Mouse (Mus musculus): ENCODE results near the gene Arnt2. TPM values are rescaled to one million over a fixed set of nuclear protein-coding genes. Genes with fewer than 3 reads are reported as not detected.

Arnt2 gene
- polyA plus RNA-seq (2014; fragmentation: Illumina TruSeq; extraction: RNeasy Lipid Tissue Mini Kit (QIAGEN cat#74804); ENCODE audit: low replicate concordance): 0.48 TPM

DNA sequence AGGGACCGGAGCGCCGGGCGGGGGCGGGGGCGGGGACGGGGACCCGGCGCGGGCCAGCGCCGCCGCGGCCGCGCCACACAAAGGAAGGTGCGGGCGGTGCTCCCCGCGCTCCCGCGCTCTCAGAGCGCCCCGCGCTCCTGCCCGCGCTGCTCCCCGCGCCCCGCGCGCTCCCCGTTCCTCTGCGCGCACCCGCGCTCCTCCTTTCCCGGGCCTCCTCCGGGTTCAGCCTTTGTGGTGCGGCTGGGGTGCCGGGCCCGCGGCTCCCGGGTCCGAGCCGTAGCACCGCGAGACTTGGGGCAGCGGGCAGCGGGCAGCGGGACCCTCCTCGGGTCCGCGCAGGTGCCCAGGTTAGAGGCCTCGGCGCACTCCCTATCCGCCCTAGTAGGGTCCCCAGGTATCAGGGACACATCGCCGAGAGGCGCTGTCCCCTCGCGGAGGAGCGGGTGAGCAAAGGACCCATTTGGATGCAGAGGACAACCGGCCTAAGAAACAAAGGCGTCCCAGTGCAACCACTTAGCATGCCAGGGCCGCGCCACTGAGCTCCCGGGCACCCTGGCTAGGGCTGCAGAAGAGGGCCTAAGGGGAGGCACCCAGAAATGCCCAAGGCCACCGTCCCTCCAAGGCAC is at the start of gene Arnt2:
TSS of gene Arnt2 (minus strand) at position 281 of the 626 bp plus-strand sequence.

Other genes with a start within 250 kb of the Arnt2 start
- 0.56 TPM for gene Gm2115, start 118.8 kb upstream of the Arnt2 start, polyA plus RNA-seq (2014; fragmentation: Illumina TruSeq; extraction: RNeasy Lipid Tissue Mini Kit (QIAGEN cat#74804); ENCODE audit: low replicate concordance)
- not detected for gene Fah, start 196.5 kb upstream of the Arnt2 start, polyA plus RNA-seq (2014; fragmentation: Illumina TruSeq; extraction: RNeasy Lipid Tissue Mini Kit (QIAGEN cat#74804); ENCODE audit: low replicate concordance)

All from small intestine, adult 10 weeks (tissue).